Mouse (Mus musculus) brain, embryonic 18.5 days (tissue): Measurements from ENCODE around the gene Ttf1.

Source experiments
- DNase-seq: peaks from one replicate; pipeline ENCODE4 v3.0.0-alpha.2; 2012; ENCODE audit warnings: low read depth, low spot score

Gene Ttf1

DNA sequence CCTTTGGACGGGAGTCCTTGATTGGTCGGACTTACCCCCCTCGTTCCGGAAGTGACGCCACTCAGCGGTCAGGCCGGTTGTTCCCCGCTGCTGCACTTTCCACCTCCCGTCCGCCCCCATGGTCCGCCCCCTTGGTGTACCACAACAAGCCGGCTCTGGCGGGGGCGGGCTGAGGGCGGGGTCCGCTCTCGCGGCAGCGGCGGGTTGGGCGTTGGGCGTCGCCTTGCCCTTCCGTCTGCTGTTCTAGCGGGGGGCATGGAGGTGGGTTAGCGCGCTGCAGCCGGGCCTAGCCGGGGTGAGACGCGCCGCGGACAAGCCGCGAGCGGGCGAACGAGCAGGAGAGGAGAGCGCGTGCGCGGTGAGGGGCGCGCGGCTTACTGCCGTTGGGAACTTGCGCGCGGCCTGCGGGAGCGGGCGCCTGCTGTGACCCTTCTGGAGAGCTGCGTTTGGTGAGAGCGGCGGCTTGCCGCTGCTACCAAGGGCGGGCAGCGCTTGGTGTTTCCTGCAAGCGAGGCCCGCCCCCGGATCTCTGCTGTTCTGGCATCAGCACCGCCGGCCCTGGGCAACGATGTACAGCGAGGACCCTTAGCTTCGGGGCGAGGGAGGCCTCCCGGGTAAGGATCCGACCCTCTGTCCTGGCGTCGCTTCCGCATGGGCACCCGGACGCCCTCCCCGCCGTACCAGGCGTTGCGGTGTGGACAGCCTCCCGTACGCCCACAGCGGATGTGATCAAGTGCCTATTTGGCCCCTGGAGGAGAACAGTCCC, 65.1 kb downstream of the Ttf1 start:
- peak; percentile 96 for DNase-seq

GRCm38 (mm10) chr2:29130118-29130899, 70.2 kb downstream of the Ttf1 start:
- DNase-seq: no peak

GRCm38 (mm10) chr2:29135161-29135560, 75.1 kb downstream of the Ttf1 start:
- no peak for DNase-seq
